Comparison of ENCODE assay signal across 26 mouse cellular contexts in genomic region chr9:91151893-91152292, GRCm38 (mm10).
DNase-seq lines count a peak whose midpoint lies in the region; ATAC-seq and TF ChIP-seq lines count a peak whose summit lies in the region.
"Had no signal": no experiment of that assay in that cellular context is flagged by ENCODE, and none has a peak within 500 bp of the region (broad histone marks: within the 10 kb centered on the region; RNA-seq: fewer than 3 reads in every experiment).

No protein-coding gene starts in this region.

- intact Hi-C loops in heart, postnatal 14 days (cut with DNase I), result no loop called here
- intact Hi-C loops in heart, adult 2 months (cut with DNase I), result no loop called here
- intact Hi-C loops in heart, postnatal 36 days (cut with DNase I), result no loop called here

- no peaks in the 10 kb centered on the region for H3K79me2 ChIP-seq in heart, adult 2 months (replicated peaks; ENCODE audit: control insufficient read depth, insufficient read depth, low read length)

- no peaks in the 10 kb centered on the region for H3K4me1 ChIP-seq in heart, embryonic 11.5 days (ENCODE audit: control insufficient read depth, insufficient read depth, low read length)
- H3K4me1 ChIP-seq in heart, embryonic 14.5 days (ENCODE audit: control insufficient read depth in 2 of 2, insufficient read depth in 2 of 2, low read length in 2 of 2), result peaks cover 2 to 11% of the 10 kb centered on the region in 2 experiments; a peak in 2 of 4 replicates
- H3K4me1 ChIP-seq in heart, adult 2 months (ENCODE audit: control insufficient read depth, insufficient read depth, low read length), result no peaks in the 10 kb centered on the region
- 0 out of 2 replicates have a peak, but pooled peaks cover 3% of the 10 kb centered on the region for H3K4me1 ChIP-seq in heart, postnatal 0 days (ENCODE audit: control insufficient read depth, insufficient read depth)
- H3K4me1 ChIP-seq: forebrain, embryonic 10.5 days; forebrain, embryonic 13.5 days had no signal

- DNase-seq in heart, postnatal 14 days, result no peak
- no peak for DNase-seq in heart, adult 2 months
- peak; percentile 46 for DNase-seq in heart, postnatal 0 days (ENCODE audit: low spot score)
- DNase-seq in heart, postnatal 36 days, result no peak
- DNase-seq: adrenal gland, postnatal 10 days; adrenal gland, postnatal 36 days; B cell, adult 2 months; cerebellum, adult 18-20 months; cerebellum, adult 9-10 months; cerebellum, postnatal 14 days; gastrocnemius, postnatal 10 days; gastrocnemius, postnatal 36 days; kidney, adult 18-20 months; kidney, adult 9 months had no signal

- no peaks in the 10 kb centered on the region for H3K36me3 ChIP-seq in heart, embryonic 11.5 days (ENCODE audit: control insufficient read depth, insufficient read depth, low read length)
- H3K36me3 ChIP-seq in heart, embryonic 14.5 days (ENCODE audit: control insufficient read depth, insufficient read depth, low read length), result no peaks in the 10 kb centered on the region
- no peaks in the 10 kb centered on the region for H3K36me3 ChIP-seq in heart, adult 2 months (ENCODE audit: control insufficient read depth, insufficient read depth, low read length)
- H3K36me3 ChIP-seq in heart, postnatal 0 days (replicated peaks; ENCODE audit: control insufficient read depth, insufficient read depth, low read length), result no peaks in the 10 kb centered on the region
- H3K36me3 ChIP-seq: forebrain, embryonic 10.5 days; G1E had no signal

- H3K4me3 ChIP-seq in heart, embryonic 11.5 days (ENCODE audit: low read depth, low read length), result no peak overlapping the region
- no peak overlapping the region for H3K4me3 ChIP-seq in heart, embryonic 14.5 days (ENCODE audit: control insufficient read depth in 1 of 2, insufficient read depth in 1 of 2, low read depth in 1 of 2, low read length in 2 of 2)
- H3K4me3 ChIP-seq in heart, adult 2 months, result no peak overlapping the region
- H3K4me3 ChIP-seq in heart, postnatal 0 days (ENCODE audit: low read depth, low read length), result no peak overlapping the region
- H3K4me3 ChIP-seq: forebrain, embryonic 10.5 days; forebrain, embryonic 13.5 days had no signal

- no peak for ATAC-seq in heart, embryonic 11.5 days (replicated peaks; ENCODE audit: insufficient number of reproducible peaks, low FRiP score, low TSS enrichment)
- ATAC-seq in heart, embryonic 14.5 days (ENCODE audit: insufficient number of reproducible peaks, insufficient read depth, low FRiP score, low read depth), result peak; percentile 64; the same call in 1 of the 2 replicates
- ATAC-seq in heart, postnatal 0 days (ENCODE audit: insufficient read depth, low read depth), result peak; percentile 83
- ATAC-seq: forebrain, embryonic 13.5 days; forebrain, embryonic 16.5 days; hindbrain, postnatal 0 days; inflammation-experienced regulatory T-cells, adult 6 months; intestine, embryonic 16.5 days; Patski had no signal

- no peak overlapping the region for H3K27ac ChIP-seq in heart, embryonic 11.5 days (ENCODE audit: low read depth, low read length)
- 0 out of 4 replicates have a peak overlapping the region, but pooled peaks have one; percentile 34 to 55 for H3K27ac ChIP-seq in heart, embryonic 14.5 days (replicated peaks in 1 of 2; ENCODE audit: control insufficient read depth in 1 of 2, insufficient read depth in 1 of 2, low read depth in 2 of 2, low read length in 2 of 2)
- no peak overlapping the region for H3K27ac ChIP-seq in heart, adult 2 months
- H3K27ac ChIP-seq in heart, postnatal 0 days (ENCODE audit: low read depth), result no peak overlapping the region
- H3K27ac ChIP-seq: forebrain, embryonic 10.5 days; forebrain, embryonic 13.5 days; hindbrain, embryonic 14.5 days; hindbrain, postnatal 0 days had no signal

- no peak overlapping the region for H3K9ac ChIP-seq in heart, embryonic 11.5 days (ENCODE audit: low read depth, low read length)
- no peak overlapping the region for H3K9ac ChIP-seq in heart, embryonic 14.5 days (ENCODE audit: low read length)
- H3K9ac ChIP-seq in heart, adult 2 months (ENCODE audit: low read depth, low read length), result no peak overlapping the region
- no peak overlapping the region for H3K9ac ChIP-seq in heart, postnatal 0 days (replicated peaks; ENCODE audit: low read depth, low read length)
- H3K9ac ChIP-seq: forebrain, embryonic 13.5 days; hindbrain, embryonic 14.5 days had no signal

- peak overlapping the region; percentile 16; the same call in 1 of the 2 replicates for H3K4me2 ChIP-seq in heart, embryonic 11.5 days
- H3K4me2 ChIP-seq in heart, embryonic 14.5 days (ENCODE audit: low read length), result peak overlapping the region; percentile 41
- peak overlapping the region; percentile 39 for H3K4me2 ChIP-seq in heart, postnatal 0 days (ENCODE audit: low read depth, low read length)
- H3K4me2 ChIP-seq: forebrain, embryonic 13.5 days; hindbrain, embryonic 14.5 days had no signal

- no peaks in the 10 kb centered on the region for H3K9me3 ChIP-seq in heart, embryonic 11.5 days (replicated peaks; ENCODE audit: control insufficient read depth, low read length)
- no peaks in the 10 kb centered on the region for H3K9me3 ChIP-seq in heart, embryonic 14.5 days (ENCODE audit: control insufficient read depth, low read length)
- no peaks in the 10 kb centered on the region for H3K9me3 ChIP-seq in heart, postnatal 0 days (replicated peaks; ENCODE audit: control insufficient read depth, low read length)
- H3K9me3 ChIP-seq: forebrain, embryonic 10.5 days; forebrain, embryonic 13.5 days had no signal

- 50% methylated on average over 11 of the region's 11 CpGs for WGBS in heart, embryonic 11.5 days (ENCODE audit: insufficient replicate concordance)
- WGBS in heart, embryonic 14.5 days, result 23% methylated on average over 11 of the region's 11 CpGs
- WGBS in heart, adult 2 months, result 40% methylated on average over 11 of the region's 11 CpGs
- 41% methylated on average over 11 of the region's 11 CpGs for WGBS in heart, postnatal 0 days

- no peak for TF ChIP-seq POLR2A in heart, adult 2 months (IDR thresholded peaks at IDR 0.05; ENCODE audit: insufficient read depth, low read depth, low read length)

- no peak for TF ChIP-seq CTCF in heart, adult 2 months (IDR thresholded peaks at IDR 0.05)
- TF ChIP-seq CTCF in heart, postnatal 0 days (IDR thresholded peaks at IDR 0.05; ENCODE audit: low read depth), result no peak

- H3K27me3 ChIP-seq in heart, embryonic 11.5 days (ENCODE audit: control insufficient read depth, insufficient read depth, low read length), result no peaks in the 10 kb centered on the region
- H3K27me3 ChIP-seq in heart, embryonic 14.5 days (ENCODE audit: control insufficient read depth, insufficient read depth, low read length), result no peaks in the 10 kb centered on the region
- H3K27me3 ChIP-seq in heart, adult 2 months (ENCODE audit: control insufficient read depth, insufficient read depth, low read length), result no peaks in the 10 kb centered on the region
- H3K27me3 ChIP-seq in heart, postnatal 0 days (ENCODE audit: control insufficient read depth, insufficient read depth, low read length), result no peaks in the 10 kb centered on the region
- H3K27me3 ChIP-seq: CH12.LX; forebrain, embryonic 13.5 days; Patski had no signal

- no peak for TF ChIP-seq EP300 in heart, adult 2 months (IDR thresholded peaks at IDR 0.05; ENCODE audit: insufficient read depth, low read depth, low read length)
- no peak for TF ChIP-seq EP300 in heart, postnatal 0 days (IDR thresholded peaks at IDR 0.05; ENCODE audit: low read depth)

Comparison
In these comparisons a context has a peak if more than half of its experiments do, and no peak if none do; other contexts are left out.
1. H3K27ac ChIP-seq: peak in heart, embryonic 14.5 days (2 of 2); none in heart, embryonic 11.5 days (single experiment), heart, adult 2 months (single experiment) and heart, postnatal 0 days (single experiment).
2. Peak in every context shown above with its lines, with median percentiles within 50 percentile points of each other: H3K4me2 ChIP-seq.